Mouse (Mus musculus) gastrocnemius, postnatal 36 days (tissue): ENCODE measurements around the gene Ccdc87. TPM values are rescaled to one million over a fixed set of nuclear protein-coding genes. Genes with fewer than 3 reads are reported as not detected.

Source experiments
- DNase-seq, 2 experiments: peaks; one replicate each; pipeline ENCODE4 v3.0.0; 2022
- intact Hi-C: fragments of 180-260 bp; cut with DNase I; formaldehyde crosslinking; loops from one replicate; pipeline ENCODE4 v1.15.1; 2025
- total RNA-seq, 2 experiments: library from RNA; stranded (reverse); gene quantifications; 2 replicates each; pipeline ENCODE4 v1.2.3; 2021

Ccdc87 gene
- total RNA-seq, 2 experiments from 2014 or later: not detected

GRCm38 (mm10) chr19:4879324-4879703, 40.1 kb downstream of the Ccdc87 start:
- DNase-seq: no peak
- intact Hi-C loops: no loop called here

DNA sequence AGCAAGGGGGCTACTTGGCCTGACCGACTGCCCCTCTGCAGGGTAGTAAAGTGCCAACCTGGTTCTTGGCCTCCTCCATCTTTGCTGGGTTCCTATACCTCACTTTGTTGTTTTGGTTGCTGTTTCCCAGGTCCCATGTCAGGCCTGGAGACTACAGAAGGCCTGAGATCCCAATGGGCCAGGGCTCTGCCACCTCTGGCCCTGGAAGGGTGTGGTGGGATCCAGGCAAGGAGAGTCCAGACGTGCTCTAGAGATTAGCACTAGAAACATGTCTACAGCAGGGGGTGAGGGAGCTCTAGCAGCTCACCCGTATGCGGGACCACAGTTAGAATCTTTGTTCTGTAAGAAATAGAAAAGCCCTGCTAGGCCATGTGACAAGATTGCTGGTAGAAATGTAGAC, 44.8 kb downstream of the Ccdc87 start:
- intact Hi-C loops: no loop called here

DNA sequence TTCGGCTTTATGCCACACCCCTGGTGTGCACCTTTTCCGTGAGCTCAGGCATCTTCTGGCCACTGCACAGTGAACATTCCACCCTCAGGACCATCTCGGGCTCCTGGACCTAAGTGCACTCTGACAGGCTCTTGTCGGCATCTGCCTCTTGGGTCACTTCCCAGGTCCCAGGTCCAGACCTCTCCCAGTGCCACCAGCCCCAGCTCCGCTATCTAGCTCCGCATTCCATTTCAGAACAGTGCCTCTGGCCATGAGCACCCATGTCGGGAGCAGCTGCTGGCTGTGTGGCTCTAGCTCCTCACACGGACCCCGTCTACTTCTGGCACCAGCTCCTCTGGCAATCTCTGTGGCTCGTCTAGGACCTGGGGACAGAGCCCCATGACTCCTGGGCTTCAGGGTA, 50.6 kb downstream of the Ccdc87 start:
- intact Hi-C loops: no loop called here
- no peak for DNase-seq

More for the DNA sequence above, 44.8 kb downstream of the Ccdc87 start:
- no peak for DNase-seq

GRCm38 (mm10) chr19:4891798-4892197, 52.6 kb downstream of the Ccdc87 start:
- intact Hi-C loops: no loop called here
- no peak for DNase-seq

Other genes with a start within 250 kb of the Ccdc87 start
- gene Lrfn4, start 223.7 kb upstream of the Ccdc87 start, total RNA-seq: 1 to 10 TPM; 1.1 to 1.8 TPM
- gene Rce1, start 213.7 kb upstream of the Ccdc87 start, total RNA-seq: 1 to 10 TPM; 4.6 to 5.7 TPM
- gene Gm960, start 140.7 kb upstream of the Ccdc87 start, total RNA-seq: under 1 TPM in 1 of 2 experiments, not detected in 1; 0.47 TPM
- under 1 TPM in 1 of 2 experiments, not detected in 1; 0.05 TPM for gene Sptbn2, start 128.2 kb upstream of the Ccdc87 start, total RNA-seq
- 1 to 10 TPM; 1.6 to 1.8 TPM for gene Rbm4b, start 82.9 kb upstream of the Ccdc87 start, total RNA-seq
- gene Rbm4, start 45.5 kb upstream of the Ccdc87 start, total RNA-seq: 10 to 100 TPM; 28.3 to 31.0 TPM
- 10 to 100 TPM in 1 of 2 experiments, 1 to 10 TPM in 1; 9.3 to 12.0 TPM for gene Gm21992, start 27.8 kb upstream of the Ccdc87 start, total RNA-seq
- 10 to 100 TPM in 1 of 2 experiments, 1 to 10 TPM in 1; 6.6 to 10.5 TPM for gene Rbm14, start 27.7 kb upstream of the Ccdc87 start, total RNA-seq
- 10 to 100 TPM; 19.9 to 24.5 TPM for gene Ccs, start within 50 bp of the Ccdc87 start, total RNA-seq
- 10 to 100 TPM; 26.6 to 33.4 TPM for gene Ctsf, start 15.8 kb downstream of the Ccdc87 start, total RNA-seq
- 1,000 to 10,000 TPM; 8,494 to 8,724 TPM for gene Actn3, start 38.5 kb downstream of the Ccdc87 start, total RNA-seq
- 1 to 10 TPM; 2.2 to 2.6 TPM for gene Zdhhc24, start 39.3 kb downstream of the Ccdc87 start, total RNA-seq
- 1 to 10 TPM; 1.6 to 2.4 TPM for gene Bbs1, start 67.3 kb downstream of the Ccdc87 start, total RNA-seq
- gene Dpp3, start 88.9 kb downstream of the Ccdc87 start, total RNA-seq: 10 to 100 TPM; 16.5 to 17.5 TPM
- 1 to 10 TPM; 1.3 to 1.4 TPM for gene Peli3, start 103.8 kb downstream of the Ccdc87 start, total RNA-seq
- 10 to 100 TPM; 56.3 to 58.7 TPM for gene Mrpl11, start 122.8 kb downstream of the Ccdc87 start, total RNA-seq
- under 1 TPM in 1 of 2 experiments, not detected in 1; 0.07 TPM for gene Npas4, start 150.9 kb downstream of the Ccdc87 start, total RNA-seq
- 1 to 10 TPM; 5.9 to 6.9 TPM for gene Slc29a2, start 184.5 kb downstream of the Ccdc87 start, total RNA-seq
- 10 to 100 TPM; 20.5 to 20.8 TPM for gene B4gat1, start 199.5 kb downstream of the Ccdc87 start, total RNA-seq
- under 1 TPM; 0.87 to 0.96 TPM for gene AC124502.3, start 199.5 kb downstream of the Ccdc87 start, total RNA-seq
- gene Brms1, start 202.0 kb downstream of the Ccdc87 start, total RNA-seq: 10 to 100 TPM; 11.5 to 14.1 TPM
- gene Rin1, start 211.1 kb downstream of the Ccdc87 start, total RNA-seq: 1 to 10 TPM in 1 of 2 experiments, under 1 TPM in 1; 0.52 to 1.3 TPM
- 10 to 100 TPM; 12.4 to 12.5 TPM for gene Cd248, start 228.7 kb downstream of the Ccdc87 start, total RNA-seq
- under 1 TPM in 1 of 2 experiments, not detected in 1; 0.22 TPM for gene Tmem151a, start 246.2 kb downstream of the Ccdc87 start, total RNA-seq
- gene Yif1a, start 249.2 kb downstream of the Ccdc87 start, total RNA-seq: 10 to 100 TPM; 38.2 to 44.7 TPM